Comparison of ENCODE assay signal across 31 mouse cellular contexts in genomic region chr13:3818740-3819076, GRCm38 (mm10). TPM values are rescaled to one million over a fixed set of nuclear protein-coding genes. Genes with fewer than 3 reads are reported as not detected.
"Had no signal": no experiment of that assay in that cellular context is flagged by ENCODE, and none has a peak within 500 bp of the region (broad histone marks: within the 10 kb centered on the region; RNA-seq: fewer than 3 reads in every experiment).

No protein-coding gene starts in this region.

- H3K27me3 ChIP-seq: heart, embryonic 12.5 days; hindbrain, embryonic 12.5 days; limb, embryonic 13.5 days; limb, embryonic 15.5 days; liver, embryonic 12.5 days had no signal

- ATAC-seq: hindbrain, embryonic 16.5 days; inflammation-experienced regulatory T-cells, adult 6 months; liver, embryonic 12.5 days had no signal

- H3K27ac ChIP-seq: gastrocnemius, adult 2 months; heart, adult 2 months; hindbrain, embryonic 10.5 days; hindbrain, embryonic 12.5 days; hindbrain, embryonic 14.5 days; layer of hippocampus, adult 2 months; left cerebral cortex, adult 2 months; limb, embryonic 13.5 days; limb, embryonic 15.5 days; liver, embryonic 12.5 days; liver, embryonic 14.5 days had no signal

- H3K36me3 ChIP-seq: heart, embryonic 12.5 days; hindbrain, embryonic 10.5 days; hindbrain, embryonic 12.5 days; limb, embryonic 13.5 days; limb, embryonic 15.5 days; liver, embryonic 12.5 days had no signal

- H3K9me3 ChIP-seq: heart, embryonic 12.5 days; hindbrain, embryonic 10.5 days; hindbrain, embryonic 12.5 days; limb, embryonic 13.5 days; limb, embryonic 15.5 days; liver, embryonic 12.5 days had no signal

- DNase-seq: gastrocnemius, adult 2 months; gastrocnemius, postnatal 10 days; gastrocnemius, postnatal 25 days; heart, adult 2 months; heart, postnatal 10 days; heart, postnatal 4 days; kidney, adult 18-20 months; kidney, adult 8-10 months; kidney, postnatal 10 days; kidney, postnatal 25 days; kidney, postnatal 4 days had no signal

- H3K4me2 ChIP-seq: heart, embryonic 12.5 days; hindbrain, embryonic 12.5 days; hindbrain, embryonic 14.5 days; limb, embryonic 13.5 days; limb, embryonic 15.5 days; liver, embryonic 12.5 days had no signal

- H3K4me3 ChIP-seq: gastrocnemius, adult 2 months; heart, adult 2 months; heart, embryonic 12.5 days; hindbrain, embryonic 10.5 days; hindbrain, embryonic 12.5 days; layer of hippocampus, adult 2 months; left cerebral cortex, adult 2 months; limb, embryonic 13.5 days; limb, embryonic 15.5 days; liver, embryonic 12.5 days had no signal

- H3K4me1 ChIP-seq: heart, embryonic 12.5 days; hindbrain, embryonic 10.5 days; hindbrain, embryonic 12.5 days; limb, embryonic 13.5 days; limb, embryonic 15.5 days; liver, embryonic 12.5 days had no signal

- H3K9ac ChIP-seq: heart, embryonic 12.5 days; hindbrain, embryonic 12.5 days; hindbrain, embryonic 14.5 days; limb, embryonic 13.5 days; limb, embryonic 15.5 days; liver, embryonic 12.5 days; liver, embryonic 14.5 days had no signal

RNA-seq across cellular contexts. Expression of gene Calml3, which starts 14.6 kb away (rescaled TPM):
- polyA plus RNA-seq: frontal cortex, adult 2 months; heart, embryonic 12.5 days; heart, embryonic 14.5 days; hindbrain, embryonic 12.5 days; hindbrain, embryonic 14.5 days; hindbrain, embryonic 16.5 days; inflammation-experienced regulatory T-cells, adult 6 months; liver, adult 2 months; liver, embryonic 12.5 days; liver, embryonic 14.5 days; liver, embryonic 16.5 days had no signal

RNA-seq across cellular contexts. Expression of gene Calm4, which starts 18.8 kb away (rescaled TPM):
- polyA plus RNA-seq: frontal cortex, adult 2 months; heart, adult 2 months; heart, embryonic 12.5 days; heart, embryonic 14.5 days; heart, embryonic 16.5 days; hindbrain, embryonic 10.5 days; hindbrain, embryonic 12.5 days; hindbrain, embryonic 14.5 days; inflammation-experienced regulatory T-cells, adult 6 months; kidney, embryonic 14.5 days; kidney, embryonic 16.5 days; limb, embryonic 11.5 days; limb, embryonic 13.5 days; liver, adult 2 months; liver, embryonic 12.5 days; liver, embryonic 14.5 days; liver, embryonic 16.5 days had no signal

RNA-seq across cellular contexts. Expression of gene Calm5, which starts 35.3 kb away (rescaled TPM):
- polyA plus RNA-seq: frontal cortex, adult 2 months; heart, adult 2 months; heart, embryonic 12.5 days; heart, embryonic 14.5 days; heart, embryonic 16.5 days; hindbrain, embryonic 10.5 days; hindbrain, embryonic 12.5 days; hindbrain, embryonic 14.5 days; hindbrain, embryonic 16.5 days; inflammation-experienced regulatory T-cells, adult 6 months; kidney, embryonic 14.5 days; kidney, embryonic 16.5 days; limb, embryonic 11.5 days; limb, embryonic 13.5 days; liver, adult 2 months; liver, embryonic 12.5 days; liver, embryonic 14.5 days; liver, embryonic 16.5 days had no signal
